Mouse (Mus musculus) cerebellum, adult 2 months (tissue): ENCODE results near the gene Asprv1. TPM values are rescaled to one million over a fixed set of nuclear protein-coding genes. Genes with fewer than 3 reads are reported as not detected.

Experiments
- DNase-seq, 2 experiments: peaks; one replicate each; pipeline ENCODE4 v3.0.0; 2021
- H3K27ac ChIP-seq: fragments of 200-500 bp; 2 replicates; pipeline ENCODE4 v1.5.1; 2012; ENCODE audit warnings: low read length, control low read depth, inconsistent platforms; ENCODE audit not compliant: insufficient read depth
- H3K27me3 ChIP-seq: fragments of 200-500 bp; 2 replicates; pipeline ENCODE4 v1.6.1; 2012; ENCODE audit warnings: inconsistent platforms, mild to moderate bottlenecking, low read length, moderate library complexity; ENCODE audit not compliant: control insufficient read depth, insufficient read depth
- H3K4me1 ChIP-seq: fragments of 200-500 bp; 2 replicates; pipeline ENCODE4 v1.6.1; 2011; ENCODE audit warnings: low read length; ENCODE audit not compliant: control insufficient read depth, insufficient read depth
- H3K4me3 ChIP-seq: fragments of 200-500 bp; replicated peaks from 2 replicates; pipeline ENCODE3; 2011; ENCODE audit warnings: mild to moderate bottlenecking, low read depth, low read length, control low read depth; ENCODE audit not compliant: insufficient read depth
- CTCF ChIP-seq: fragments of 200-500 bp; IDR thresholded peaks from 2 replicates; pipeline ENCODE4 v1.5.1; 2011; ENCODE audit warnings: low read depth, mild to moderate bottlenecking, control low read depth, low read length, moderate library complexity, borderline replicate concordance; ENCODE audit not compliant: insufficient read depth
- POLR2A ChIP-seq: fragments of 200-500 bp; IDR thresholded peaks from 2 replicates; pipeline ENCODE4 v1.6.1; 2011; ENCODE audit warnings: low read length, control low read depth, borderline replicate concordance; ENCODE audit not compliant: insufficient read depth
- WGBS: fragments of 180-500 bp; shearing (Covaris S2); methylation state at CpG from one replicate; pipeline ENCODE4 v1.1.7; 2018; 5-methylcytosine and 5-hydroxymethylcytosine counted together
- polyA plus RNA-seq: library from polyadenylated mRNA; depleted of rRNA; stranded (reverse); fragments of >200 nt; gene quantifications from 2 replicates; pipeline ENCODE4 v1.2.3, GENCODE M21; 2012; rRNA removed

The Asprv1 gene
- polyA plus RNA-seq, 1 experiment = 2.1 TPM

DNA sequence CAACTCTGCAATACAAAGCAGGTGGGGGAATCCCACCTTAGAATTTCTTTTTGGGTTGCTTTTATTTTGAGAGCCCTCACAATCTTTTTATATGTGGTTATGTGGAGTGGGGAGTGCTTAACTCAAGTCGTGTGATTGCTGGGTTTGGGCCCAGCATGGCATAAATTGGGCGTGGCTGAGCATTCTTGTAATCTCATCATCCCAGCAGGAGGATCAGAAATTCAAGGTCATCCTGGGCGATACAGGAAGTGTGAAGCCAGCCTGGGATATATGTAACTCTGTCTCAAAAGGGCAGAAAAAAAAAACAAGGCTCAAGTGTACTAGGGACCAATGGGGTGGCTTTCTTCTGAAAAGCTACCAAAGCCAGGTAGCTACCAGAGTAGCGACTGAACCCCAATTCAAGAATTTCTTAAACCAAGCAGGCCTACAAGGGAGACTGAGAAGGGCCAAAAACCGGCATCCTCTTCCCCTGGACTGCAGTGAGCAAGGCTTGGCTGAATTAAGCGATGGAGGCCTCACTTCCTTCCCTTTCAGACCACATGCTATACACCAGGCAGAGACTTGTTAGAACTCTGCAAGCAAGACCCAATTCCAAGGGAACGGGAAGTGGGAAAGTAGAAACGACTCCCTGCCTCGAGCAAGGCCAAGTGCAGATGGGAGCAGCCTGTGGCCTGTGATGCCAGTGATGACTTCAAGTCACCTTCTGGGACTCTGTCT lies 32.4 kb downstream of the Asprv1 start:
- no peak overlapping the region for H3K4me3 ChIP-seq
- TF ChIP-seq POLR2A = no peak
- no peak for TF ChIP-seq CTCF
- peaks cover 5% of the 10 kb centered on the region; the same call in 1 of the 2 replicates for H3K4me1 ChIP-seq
- 67% methylated on average over 9 of the region's 9 CpGs for WGBS
- no peak for DNase-seq
- no peaks in the 10 kb centered on the region for H3K27me3 ChIP-seq
- H3K27ac ChIP-seq = no peak overlapping the region

DNA sequence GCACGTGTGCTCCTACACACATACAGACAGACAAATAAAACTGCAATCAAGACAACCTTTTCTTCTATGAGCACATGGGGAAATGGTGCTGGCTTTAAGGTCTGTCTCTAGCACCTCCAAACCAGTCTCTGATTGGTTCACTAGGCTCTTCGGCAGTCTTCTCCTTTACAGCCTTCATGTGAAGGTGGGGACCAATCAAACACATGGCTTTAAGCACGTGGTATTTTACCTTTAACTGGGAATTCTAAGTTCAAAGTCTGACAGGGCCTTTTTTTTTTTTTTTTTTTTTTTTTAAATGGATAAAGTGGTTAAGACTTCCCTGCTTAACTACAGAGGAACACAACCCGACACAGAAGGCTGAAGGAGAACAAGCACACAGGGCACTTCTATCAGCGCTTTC lies 37.1 kb downstream of the Asprv1 start:
- no peak for DNase-seq
- Histone ChIP-seq H3K4me3 (no peak overlapping the region), H3K27me3 (no peaks in the 10 kb centered on the region), H3K4me1 (peaks cover 16% of the 10 kb centered on the region), H3K27ac (no peak overlapping the region)
- TF ChIP-seq CTCF (no peak), POLR2A (no peak)
- 77% methylated on average over 5 of the region's 5 CpGs for WGBS

DNA sequence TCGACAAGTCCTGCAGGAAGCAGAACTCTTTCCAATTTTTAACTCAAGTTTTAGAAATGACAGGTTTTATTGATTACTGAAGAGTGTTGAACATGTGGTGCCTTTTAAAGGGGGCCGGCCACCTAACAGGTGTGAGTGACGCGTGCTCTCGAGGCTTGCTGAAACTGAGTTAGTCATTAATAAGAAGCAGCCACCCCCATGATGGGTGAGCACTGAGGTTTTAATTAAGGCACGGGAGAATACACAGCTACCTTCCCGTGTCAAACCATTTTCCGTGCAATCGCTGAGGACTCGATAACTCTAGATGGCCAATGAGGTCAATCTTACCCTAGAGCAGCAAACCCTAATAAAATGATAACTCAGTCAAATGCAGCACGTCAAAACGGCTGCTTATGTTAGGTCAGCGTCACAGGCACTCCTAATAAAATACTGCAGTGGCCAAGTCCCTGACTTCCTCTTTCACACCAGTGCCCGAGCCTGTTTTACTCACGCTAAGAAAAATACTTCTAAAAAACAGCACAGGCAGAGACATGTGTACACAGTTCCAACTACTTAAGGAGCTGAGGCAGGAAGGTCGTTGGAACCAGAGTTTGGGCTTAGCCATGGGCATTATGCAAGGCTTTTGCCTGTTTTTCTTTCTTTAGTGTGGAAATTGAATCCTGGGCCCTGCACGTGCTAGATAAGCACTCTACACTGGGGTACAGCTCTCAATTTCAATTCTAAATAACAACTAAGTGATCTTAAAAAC lies 37.8 kb downstream of the Asprv1 start:
- no peak for TF ChIP-seq CTCF
- TF ChIP-seq POLR2A = no peak
- peaks cover 16% of the 10 kb centered on the region for H3K4me1 ChIP-seq
- DNase-seq = no peak
- no peaks in the 10 kb centered on the region for H3K27me3 ChIP-seq
- 78% methylated on average over 17 of the region's 17 CpGs for WGBS
- no peak overlapping the region for H3K27ac ChIP-seq
- H3K4me3 ChIP-seq = no peak overlapping the region

DNA sequence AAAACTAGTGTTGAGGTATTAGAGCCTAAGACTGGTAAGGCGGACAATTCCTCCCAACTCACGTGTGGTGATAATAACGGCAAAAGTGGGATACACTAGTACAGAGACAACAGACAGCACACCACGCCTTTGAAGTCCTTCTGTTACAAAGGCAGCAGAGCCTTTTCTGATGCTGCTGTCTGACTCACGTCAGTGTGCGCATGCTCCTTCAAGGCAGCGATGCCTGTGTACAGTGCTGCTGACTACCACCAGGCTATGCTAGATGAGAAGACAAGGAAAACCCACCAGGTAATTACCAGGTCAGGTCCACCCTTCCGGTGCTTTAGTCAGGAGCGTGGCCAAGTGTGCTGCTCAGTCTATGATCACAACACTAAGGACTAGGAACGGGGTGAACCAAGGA lies 39.1 kb downstream of the Asprv1 start:
- no peak for DNase-seq
- Histone ChIP-seq H3K27me3 (no peaks in the 10 kb centered on the region), H3K4me3 (no peak overlapping the region), H3K4me1 (peaks cover 16% of the 10 kb centered on the region), H3K27ac (no peak overlapping the region)
- no peak for TF ChIP-seq CTCF
- no peak for TF ChIP-seq POLR2A
- WGBS = 91% methylated on average over 10 of the region's 10 CpGs

DNA sequence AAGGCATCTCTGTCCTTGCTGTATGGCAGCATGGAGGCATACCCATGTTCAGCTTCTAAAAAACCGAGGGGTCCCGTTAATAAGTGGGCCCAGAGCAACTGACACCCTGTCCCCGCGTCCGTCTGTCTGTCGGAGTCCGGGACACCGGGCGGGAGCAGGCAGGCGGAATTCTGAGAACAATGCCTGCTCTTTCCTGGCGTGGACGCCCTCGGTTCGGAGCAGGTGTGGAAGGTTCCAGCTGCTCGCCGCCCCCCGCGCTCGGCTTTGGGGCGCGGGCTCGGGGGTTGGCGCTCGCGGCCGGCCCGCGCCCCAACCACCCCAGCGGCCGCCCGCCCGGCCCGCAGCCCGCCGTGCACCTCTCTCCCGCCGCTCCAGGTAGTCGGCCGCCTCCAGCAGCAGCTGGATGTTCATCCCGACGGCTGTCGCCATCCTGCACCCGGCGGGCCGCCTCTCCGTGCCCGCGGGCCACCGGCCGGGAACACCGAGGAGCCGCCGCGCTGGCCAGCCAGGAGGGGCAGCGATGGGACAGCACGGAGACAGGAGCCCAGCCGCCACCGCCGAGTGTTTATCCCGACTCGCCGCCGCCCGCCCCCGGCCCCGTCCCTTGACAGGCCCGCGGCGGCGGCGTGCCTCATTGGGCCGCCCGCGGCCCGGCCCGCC lies 40.7 kb downstream of the Asprv1 start, which contains the start of gene Mxd1:
Gene Mxd1, minus strand, starts transcription at position 582 of the 660 bp plus-strand sequence.
- TF ChIP-seq CTCF = no peak
- peak; percentile 55 for TF ChIP-seq POLR2A
- H3K4me1 ChIP-seq = peaks cover 16% of the 10 kb centered on the region
- no peaks in the 10 kb centered on the region for H3K27me3 ChIP-seq
- 2% methylated on average over 54 of the region's 76 CpGs for WGBS
- H3K27ac ChIP-seq = peak within 1 kb of the TSS; percentile 32; the same call in 1 of the 2 replicates
- no peak for DNase-seq
- H3K4me3 ChIP-seq = peak within 1 kb of the TSS; percentile 77

DNA sequence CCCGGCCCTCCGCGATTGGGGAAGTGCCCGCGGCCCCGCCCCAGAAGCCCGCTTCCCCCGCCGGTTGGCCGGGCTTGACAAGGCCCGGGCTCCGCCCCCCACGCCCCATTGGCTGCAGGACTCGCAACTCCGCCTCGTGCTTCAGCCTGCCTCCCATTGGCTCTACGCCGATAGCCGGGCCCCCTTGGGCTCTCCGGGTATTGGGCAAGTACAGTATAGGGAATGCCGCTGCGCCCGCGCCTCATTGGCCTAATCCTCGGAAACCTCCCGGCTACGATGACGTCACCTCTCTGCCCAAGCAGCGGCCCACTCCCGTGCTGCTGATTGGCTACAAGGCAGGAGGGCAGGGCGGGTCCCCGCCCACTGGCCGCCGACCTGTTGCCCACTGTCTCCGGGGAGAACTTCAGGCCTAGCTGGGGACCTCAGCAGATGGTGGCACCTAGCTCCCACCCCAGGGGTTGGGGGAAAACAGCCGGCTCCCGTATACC lies 41.3 kb downstream of the Asprv1 start:
- Histone ChIP-seq H3K27me3 (no peaks in the 10 kb centered on the region), H3K4me3 (peak overlapping the region; percentile 65), H3K27ac (0 out of 2 replicates have a peak overlapping the region, but pooled peaks have one; percentile 2), H3K4me1 (peaks cover 16% of the 10 kb centered on the region)
- 1% methylated on average over 36 of the region's 37 CpGs for WGBS
- DNase-seq = peak; percentile 100
- TF ChIP-seq CTCF (no peak), POLR2A (no peak)

DNA sequence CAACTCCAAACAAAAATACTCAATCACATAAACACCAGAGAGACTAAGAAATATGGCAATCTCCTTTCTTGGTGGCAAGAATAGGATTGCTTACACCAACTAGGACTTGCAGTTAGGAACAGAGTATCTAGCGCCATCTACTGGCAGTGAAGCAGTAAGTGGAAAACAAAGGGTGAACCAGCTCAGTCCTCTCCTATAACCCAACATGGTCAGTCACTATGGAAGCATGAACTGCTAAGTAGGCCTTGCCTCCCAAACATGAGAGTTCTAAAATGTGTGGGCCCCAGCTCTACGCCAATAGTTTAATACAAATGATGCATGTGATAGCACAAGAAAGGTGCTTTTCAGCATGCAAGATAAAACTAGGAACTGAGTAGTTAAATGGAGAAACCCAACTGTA lies 42.9 kb downstream of the Asprv1 start:
- no peaks in the 10 kb centered on the region for H3K27me3 ChIP-seq
- no peak overlapping the region for H3K27ac ChIP-seq
- peaks cover 11% of the 10 kb centered on the region for H3K4me1 ChIP-seq
- DNase-seq = peak; percentile 48 to 82
- H3K4me3 ChIP-seq = no peak overlapping the region
- TF ChIP-seq POLR2A (no peak), CTCF (peak; percentile 71; the same call in 1 of the 2 replicates)
- WGBS = 19% methylated on average over 2 of the region's 2 CpGs

DNA sequence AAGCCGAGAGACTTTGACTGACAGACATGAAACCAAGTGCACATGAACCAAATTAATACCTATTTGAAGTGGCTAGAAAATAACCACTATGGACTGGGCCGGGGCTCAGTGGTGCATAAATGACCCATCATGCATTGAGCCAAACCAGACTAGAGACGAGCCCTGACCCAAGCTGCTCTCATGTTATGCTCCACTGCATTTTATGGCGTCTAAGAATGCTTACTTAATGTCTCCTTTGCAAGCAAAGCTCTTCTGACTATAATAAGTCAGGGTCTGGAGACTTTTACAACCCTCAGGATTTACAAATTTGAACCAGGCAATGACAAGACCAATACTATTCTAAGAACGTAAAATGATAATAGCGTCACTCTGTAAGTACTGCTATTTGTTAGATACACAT lies 50.4 kb downstream of the Asprv1 start:
- 73% methylated on average over 6 of the region's 6 CpGs for WGBS
- no peak overlapping the region for H3K27ac ChIP-seq
- TF ChIP-seq CTCF (no peak), POLR2A (no peak)
- DNase-seq = no peak
- no peak overlapping the region for H3K4me3 ChIP-seq
- no peaks in the 10 kb centered on the region; the same call in 1 of the 2 replicates for H3K4me1 ChIP-seq
- H3K27me3 ChIP-seq = no peaks in the 10 kb centered on the region

Other genes starting within 250 kb of the Asprv1 start
- gene Pcyox1, start 231.0 kb upstream of the Asprv1 start, polyA plus RNA-seq = 59.5 and 61.1 TPM in 2 replicates
- gene Tia1, start 223.9 kb upstream of the Asprv1 start, polyA plus RNA-seq = 119 and 133 TPM in 2 replicates
- gene Gm44790, start 201.5 kb upstream of the Asprv1 start, polyA plus RNA-seq = 0.82 and 1.1 TPM in 2 replicates
- 24.3 and 25.3 TPM in 2 replicates for gene C87436, start 189.8 kb upstream of the Asprv1 start, polyA plus RNA-seq
- 179 and 186 TPM in 2 replicates for gene Pcbp1, start 101.8 kb upstream of the Asprv1 start, polyA plus RNA-seq
- gene Mxd1, start 41.0 kb downstream of the Asprv1 start, polyA plus RNA-seq = 21.1 and 21.9 TPM in 2 replicates
- 59.8 and 62.5 TPM in 2 replicates for gene Snrnp27, start 56.4 kb downstream of the Asprv1 start, polyA plus RNA-seq
- 30.3 and 31.0 TPM in 2 replicates for gene Gmcl1, start 105.2 kb downstream of the Asprv1 start, polyA plus RNA-seq
- 7.3 and 8.1 TPM in 2 replicates for gene Anxa4, start 165.4 kb downstream of the Asprv1 start, polyA plus RNA-seq
- 152 and 165 TPM in 2 replicates for gene Aak1, start 221.4 kb downstream of the Asprv1 start, polyA plus RNA-seq